Mouse (Mus musculus) limb, embryonic 14.5 days (tissue): ENCODE results near the gene Akr1c18. TPM values are rescaled to one million over a fixed set of nuclear protein-coding genes. Genes with fewer than 3 reads are reported as not detected.
"Not testable (repeated sequence)": the region's sequence is repeated elsewhere in the genome, so short reads cannot be mapped to it uniquely, and the experiment has no call there.

ENCODE experiments used
- ATAC-seq: fragments of 200-750 bp; cut with Nextera tagmentation; 2 replicates; pipeline ENCODE4 v1.8.0; 2017; ENCODE audit warnings: low read depth, moderate number of reproducible peaks, moderate TSS enrichment; ENCODE audit not compliant: low FRiP score
- DNase-seq: peaks from one replicate; pipeline ENCODE4 v3.0.0-alpha.2; 2015; ENCODE audit warnings: low spot score
- H3K27ac ChIP-seq: fragments of 300-500 bp; sonication (generic); replicated peaks from 2 replicates; pipeline ENCODE4 v1.5.1; 2014; ENCODE audit warnings: low read depth, mild to moderate bottlenecking, low read length, moderate library complexity, mixed read lengths
- H3K27me3 ChIP-seq: fragments of 300-500 bp; sonication (generic); 2 replicates; pipeline ENCODE4 v1.6.1; 2014; ENCODE audit warnings: low read length, mixed read lengths; ENCODE audit not compliant: control insufficient read depth, insufficient read depth
- H3K36me3 ChIP-seq: fragments of 300-500 bp; sonication (generic); 2 replicates; pipeline ENCODE4 v1.6.1; 2014; ENCODE audit warnings: mild to moderate bottlenecking, low read length, moderate library complexity, mixed read lengths; ENCODE audit not compliant: control insufficient read depth, insufficient read depth
- H3K4me1 ChIP-seq: fragments of 300-500 bp; sonication (generic); 2 replicates; pipeline ENCODE4 v1.6.1; 2014; ENCODE audit warnings: antibody characterized with exemption, low read length, mixed read lengths; ENCODE audit not compliant: control insufficient read depth, insufficient read depth
- H3K4me2 ChIP-seq: fragments of 300-500 bp; sonication (generic); replicated peaks from 2 replicates; pipeline ENCODE4 v1.6.1; 2014; ENCODE audit warnings: low read depth, mild to moderate bottlenecking, low read length, moderate library complexity; ENCODE audit not compliant: severe bottlenecking
- H3K4me3 ChIP-seq: fragments of 300-500 bp; sonication (generic); replicated peaks from 2 replicates; pipeline ENCODE4 v1.5.1; 2014; ENCODE audit warnings: low read length
- H3K9ac ChIP-seq: fragments of 300-500 bp; sonication (generic); 2 replicates; pipeline ENCODE4 v1.6.1; 2014; ENCODE audit warnings: mild to moderate bottlenecking, low read depth, low read length, moderate library complexity; ENCODE audit not compliant: severe bottlenecking
- H3K9me3 ChIP-seq: fragments of 300-500 bp; sonication (generic); 2 replicates; pipeline ENCODE4 v1.6.1; 2016; ENCODE audit warnings: low read length; ENCODE audit not compliant: control insufficient read depth
- POLR2A ChIP-seq: fragments of 200-500 bp; IDR thresholded peaks from 2 replicates; pipeline ENCODE4 v1.8.0; 2012; ENCODE audit warnings: inconsistent platforms, mild to moderate bottlenecking, moderate library complexity, borderline replicate concordance; ENCODE audit not compliant: insufficient read depth, insufficient read length; ENCODE audit errors: extremely low read depth
- WGBS: fragments of 180-500 bp; shearing (Covaris S2); extraction: QIAGEN DNeasy Blood & Tissue Kit; methylation state at CpG from one replicate; pipeline ENCODE4 v1.1.7; 2014; 5-methylcytosine and 5-hydroxymethylcytosine counted together
- polyA plus RNA-seq, 2 experiments: library from polyadenylated mRNA; depleted of rRNA in 1 of 2; stranded (reverse) in 1 of 2; unstranded in 1 of 2; fragments of >200 nt; fragmentation: Nextera tagmentation in 1 of 2; extraction: Ambion mirVana in 1 of 2; gene quantifications; 2 replicates each; pipeline versions ENCODE4 v1.2.1 to v1.2.3; 2012 to 2014

Gene Akr1c18
- polyA plus RNA-seq, 2 experiments, result 0.05 TPM; not detected in 1

DNA sequence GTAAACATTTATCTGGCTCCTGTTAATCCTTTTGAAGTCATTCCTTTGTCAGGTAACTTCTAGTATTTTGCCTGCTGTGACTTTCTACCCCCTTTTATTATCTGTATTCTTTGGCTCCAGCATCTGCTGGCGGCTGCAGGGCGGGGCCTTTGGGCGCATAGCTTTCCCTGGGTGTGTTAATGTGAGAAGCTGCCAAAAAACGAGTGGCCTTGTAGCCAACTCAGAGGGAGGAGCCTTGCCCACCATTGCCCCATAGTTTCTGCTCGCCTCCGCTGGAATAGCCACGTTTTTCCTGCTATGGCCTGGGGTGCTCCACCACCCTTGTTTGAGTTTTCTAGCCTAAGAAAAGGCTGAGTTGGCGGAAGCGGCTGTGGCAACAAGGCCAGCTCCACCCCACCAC is 32.7 kb upstream of the Akr1c18 start:
- Histone ChIP-seq H3K9ac (no peak overlapping the region), H3K27ac (no peak overlapping the region), H3K4me2 (no peak overlapping the region), H3K27me3 (no peaks in the 10 kb centered on the region), H3K9me3 (no peaks in the 10 kb centered on the region), H3K4me1 (no peaks in the 10 kb centered on the region), H3K36me3 (no peaks in the 10 kb centered on the region), H3K4me3 (no peak overlapping the region)
- WGBS, result 66% methylated on average over 9 of the region's 9 CpGs
- no peak for DNase-seq
- no peak for ATAC-seq
- no peak for TF ChIP-seq POLR2A

DNA sequence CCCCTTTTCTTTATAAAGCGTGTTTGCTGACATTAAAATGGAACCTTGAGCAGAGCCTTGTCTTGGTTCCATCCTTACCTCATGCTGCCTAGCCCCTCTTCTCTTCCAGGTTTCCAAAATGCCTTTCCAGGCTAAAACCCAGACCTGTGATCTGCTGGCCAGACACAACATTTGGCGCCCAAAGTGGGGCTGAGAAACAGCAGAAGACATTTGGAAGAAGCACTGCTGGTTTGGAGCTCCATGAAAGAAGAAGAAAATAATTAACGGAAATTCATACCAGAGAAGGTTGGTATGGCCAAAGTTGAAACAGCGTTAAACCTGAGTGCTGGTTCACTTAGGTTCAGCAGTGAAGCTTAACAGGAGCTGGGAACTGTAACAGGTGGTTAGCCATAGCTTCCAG is 30.9 kb upstream of the Akr1c18 start:
- not testable (repeated sequence) for H3K9ac ChIP-seq, ATAC-seq, H3K4me1 ChIP-seq, DNase-seq, H3K4me3 ChIP-seq, H3K36me3 ChIP-seq, H3K27ac ChIP-seq, H3K27me3 ChIP-seq, H3K4me2 ChIP-seq, H3K9me3 ChIP-seq
- 94% methylated on average over 4 of the region's 4 CpGs for WGBS

DNA sequence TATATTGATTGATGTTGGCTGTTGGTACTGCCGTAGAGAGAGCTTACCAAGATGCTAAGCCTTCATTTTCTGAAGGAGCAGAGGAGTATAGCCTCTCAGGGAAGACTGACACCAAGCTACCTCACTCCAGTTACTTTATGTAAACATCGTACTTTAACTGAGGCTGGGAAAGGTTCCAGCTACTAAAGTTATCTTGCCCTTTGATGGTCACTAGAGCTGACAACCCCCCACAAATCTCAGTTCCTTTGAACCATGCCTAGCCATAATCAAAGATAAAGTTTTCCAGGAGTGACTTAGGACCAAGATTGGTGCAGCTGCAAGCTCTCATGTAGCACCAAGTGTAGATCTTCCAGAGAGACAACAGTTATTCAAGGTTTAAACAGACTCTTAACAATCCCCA is 22.5 kb upstream of the Akr1c18 start:
- ATAC-seq (no peak), DNase-seq (no peak)
- H3K4me1 ChIP-seq, result no peaks in the 10 kb centered on the region

DNA sequence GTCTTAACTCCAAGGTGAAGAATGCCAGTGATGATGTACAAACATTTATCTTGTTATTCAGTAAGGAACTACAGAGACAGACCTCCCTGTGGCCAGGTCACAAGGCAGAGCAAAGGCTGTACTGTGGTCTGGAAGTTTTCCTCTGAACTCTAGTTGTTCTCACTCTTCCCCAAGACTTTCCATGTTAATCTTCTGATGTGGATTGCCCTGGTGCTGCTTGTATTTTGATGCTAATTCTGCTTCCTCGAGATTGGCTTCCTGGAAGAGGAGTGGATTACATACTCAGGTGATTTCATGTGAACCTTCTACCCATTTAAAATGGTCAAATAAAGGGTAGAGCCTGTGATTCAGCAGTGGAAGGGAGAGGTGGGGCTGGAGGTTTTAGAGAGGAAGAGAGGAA is 17.6 kb upstream of the Akr1c18 start:
- TF ChIP-seq POLR2A, result no peak
- no peak overlapping the region for H3K27ac ChIP-seq
- H3K36me3 ChIP-seq, result no peaks in the 10 kb centered on the region
- no peaks in the 10 kb centered on the region for H3K9me3 ChIP-seq
- no peak overlapping the region for H3K4me3 ChIP-seq
- ATAC-seq (no peak), DNase-seq (no peak)
- H3K9ac ChIP-seq, result no peak overlapping the region
- WGBS, result 60% methylated on average over 1 of the region's 1 CpGs
- H3K4me1 ChIP-seq, result no peaks in the 10 kb centered on the region
- no peak overlapping the region for H3K4me2 ChIP-seq
- no peaks in the 10 kb centered on the region for H3K27me3 ChIP-seq

More for the DNA sequence above, 22.5 kb upstream of the Akr1c18 start:
- Histone ChIP-seq H3K4me3 (no peak overlapping the region), H3K9ac (no peak overlapping the region), H3K27me3 (no peaks in the 10 kb centered on the region), H3K27ac (no peak overlapping the region), H3K4me2 (no peak overlapping the region), H3K36me3 (no peaks in the 10 kb centered on the region), H3K9me3 (no peaks in the 10 kb centered on the region)
- no peak for TF ChIP-seq POLR2A
- 38% methylated on average over 2 of the region's 2 CpGs for WGBS

DNA sequence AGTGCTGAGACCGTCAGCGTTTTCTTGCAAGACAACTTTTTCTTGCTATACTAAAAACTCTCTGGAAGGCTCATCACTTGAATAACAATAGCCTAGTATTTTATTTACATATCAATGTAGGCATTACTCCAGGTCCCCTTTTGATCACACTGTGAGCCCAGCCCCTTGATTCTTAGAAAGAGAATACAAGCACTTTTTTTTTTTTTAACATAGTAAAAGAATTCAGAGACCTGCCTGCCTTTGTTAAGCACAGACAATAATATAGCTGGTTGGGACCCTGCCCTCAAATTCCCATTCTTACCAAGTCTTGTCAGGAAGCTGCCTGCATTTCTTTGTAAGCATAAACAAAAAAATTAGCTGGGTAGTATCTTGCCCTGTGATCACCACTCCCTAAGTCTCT is 4.8 kb upstream of the Akr1c18 start:
- no peak for TF ChIP-seq POLR2A
- 63% methylated on average over 2 of the region's 2 CpGs for WGBS
- no peaks in the 10 kb centered on the region for H3K36me3 ChIP-seq

DNA sequence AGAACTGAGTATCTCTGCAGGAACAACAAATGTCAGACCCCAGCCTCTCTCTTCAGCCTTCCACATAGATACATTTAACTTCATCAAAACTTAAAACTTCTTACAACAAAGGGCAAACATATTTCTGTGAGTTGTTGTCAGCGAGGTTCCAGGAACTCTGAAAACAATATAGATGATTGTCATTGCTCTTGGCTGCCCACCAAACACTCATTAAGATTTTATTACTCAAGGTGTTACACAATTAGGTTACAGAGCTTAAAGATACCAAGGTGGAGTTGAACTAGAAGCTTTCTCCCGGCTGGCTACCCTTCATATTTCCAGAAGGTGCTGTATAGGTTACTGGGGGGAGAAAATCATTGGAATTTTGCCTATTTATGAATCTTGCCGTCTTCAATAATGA is 3.1 kb upstream of the Akr1c18 start:
- ATAC-seq (no peak), DNase-seq (no peak)
- Histone ChIP-seq H3K27me3 (no peaks in the 10 kb centered on the region), H3K36me3 (no peaks in the 10 kb centered on the region), H3K27ac (no peak overlapping the region), H3K4me3 (no peak overlapping the region), H3K4me1 (no peaks in the 10 kb centered on the region), H3K9ac (no peak overlapping the region), H3K4me2 (no peak overlapping the region), H3K9me3 (no peaks in the 10 kb centered on the region)
- TF ChIP-seq POLR2A, result no peak
- 56% methylated on average over 3 of the region's 3 CpGs for WGBS

More for the DNA sequence above, 4.8 kb upstream of the Akr1c18 start:
- no peak overlapping the region for H3K4me2 ChIP-seq
- H3K27me3 ChIP-seq, result no peaks in the 10 kb centered on the region
- H3K9me3 ChIP-seq, result no peaks in the 10 kb centered on the region
- H3K9ac ChIP-seq, result no peak overlapping the region
- H3K27ac ChIP-seq, result no peak overlapping the region
- DNase-seq (no peak), ATAC-seq (no peak)
- no peak overlapping the region for H3K4me3 ChIP-seq
- H3K4me1 ChIP-seq, result no peaks in the 10 kb centered on the region
